Mouse (Mus musculus) c-Kit-positive CD71-negative TER-119-negative erythroid progenitor cells, embryonic 14.5 days (primary cell): ENCODE measurements around the gene Pgls.

Experiments
- DNase-seq: peaks from one replicate; pipeline ENCODE4 v3.0.0-alpha.2; 2013; ENCODE audit warnings: low read depth

The Pgls gene

GRCm38 (mm10) chr8:71638321-71638720, 46.3 kb downstream of the Pgls start:
- no peak for DNase-seq

- no peak for DNase-seq
These were observed 47.3 kb downstream of the Pgls start for GRCm38 (mm10) chr8:71639318-71639717.

- DNase-seq: no peak
These were observed 53.5 kb downstream of the Pgls start for GRCm38 (mm10) chr8:71645510-71645909.
